Mouse (Mus musculus): ENCODE data around the gene Skp2.

The Skp2 gene

GRCm38 (mm10) chr15:9155325-9155724 lies at the start of gene Skp2:
Gene Skp2, minus strand, starts transcription at chr15:9155425.
- DNase-seq = no peak

GRCm38 (mm10) chr15:9198421-9198820 lies 43.2 kb upstream of the Skp2 start:
- no peak for DNase-seq

GRCm38 (mm10) chr15:9192685-9193084 lies 37.5 kb upstream of the Skp2 start:
- DNase-seq = peak; percentile 6

GRCm38 (mm10) chr15:9189796-9190195 lies 34.6 kb upstream of the Skp2 start:
- DNase-seq = no peak

GRCm38 (mm10) chr15:9183995-9184394 lies 28.8 kb upstream of the Skp2 start:
- DNase-seq = no peak

- DNase-seq = no peak
Observed at GRCm38 (mm10) chr15:9177038-9177437, 21.8 kb upstream of the Skp2 start.

- DNase-seq = no peak
Observed at GRCm38 (mm10) chr15:9164125-9164524, 8.9 kb upstream of the Skp2 start.

- DNase-seq = no peak
Observed at GRCm38 (mm10) chr15:9162557-9163070, 7.4 kb upstream of the Skp2 start.

- DNase-seq = no peak
Observed at GRCm38 (mm10) chr15:9140684-9141171, 14.5 kb downstream of the Skp2 start.

- peak; percentile 99 for DNase-seq
Observed at GRCm38 (mm10) chr15:9140252-9140680, 15.0 kb downstream of the Skp2 start, which contains the start of gene Lmbrd2. Gene Lmbrd2, plus strand, starts transcription at chr15:9140550.

GRCm38 (mm10) chr15:9139447-9139846 lies 15.8 kb downstream of the Skp2 start:
- no peak for DNase-seq

GRCm38 (mm10) chr15:9134891-9135507 lies 20.2 kb downstream of the Skp2 start:
- no peak for DNase-seq

GRCm38 (mm10) chr15:9132693-9133443 lies 22.4 kb downstream of the Skp2 start:
- peak; percentile 34 for DNase-seq

GRCm38 (mm10) chr15:9131499-9131888 lies 23.7 kb downstream of the Skp2 start:
- DNase-seq = no peak

- no peak for DNase-seq
Observed at GRCm38 (mm10) chr15:9130772-9131498, 24.3 kb downstream of the Skp2 start.

- DNase-seq = no peak
Observed at GRCm38 (mm10) chr15:9127051-9127791, 28.0 kb downstream of the Skp2 start.

- no peak for DNase-seq
Observed at GRCm38 (mm10) chr15:9124856-9125255, 30.4 kb downstream of the Skp2 start.

GRCm38 (mm10) chr15:9122989-9123388 lies 32.2 kb downstream of the Skp2 start:
- no peak for DNase-seq

- peak; percentile 66 for DNase-seq
Observed at GRCm38 (mm10) chr15:9120081-9120480, 35.1 kb downstream of the Skp2 start.

GRCm38 (mm10) chr15:9118852-9119251 lies 36.4 kb downstream of the Skp2 start:
- no peak for DNase-seq

- DNase-seq = no peak
Observed at GRCm38 (mm10) chr15:9114599-9114998, 40.6 kb downstream of the Skp2 start.

GRCm38 (mm10) chr15:9114131-9114530 lies 41.1 kb downstream of the Skp2 start:
- no peak for DNase-seq

GRCm38 (mm10) chr15:9113556-9113955 lies 41.7 kb downstream of the Skp2 start:
- no peak for DNase-seq

Data from retina, postnatal 1 day (tissue).